Mouse (Mus musculus): ENCODE measurements around the gene Dffb. TPM values are rescaled to one million over a fixed set of nuclear protein-coding genes. Genes with fewer than 3 reads are reported as not detected.

Dffb gene
- polyA plus RNA-seq, 1 experiment: 14.3 TPM

GRCm38 (mm10) chr4:153917773-153918500 is 57.0 kb downstream of the Dffb start:
- H3K4me3 ChIP-seq (replicated peaks; ENCODE audit: extremely low read depth, low read depth, low read length): no peak overlapping the region
- no peak for DNase-seq
- TF ChIP-seq CTCF (IDR thresholded peaks at IDR 0.05; ENCODE audit: insufficient read depth, low read length) (no peak), POLR2A (IDR thresholded peaks at IDR 0.05; ENCODE audit: borderline replicate concordance, extremely low read depth, low read depth, low read length) (no peak)
- H3K4me1 ChIP-seq (ENCODE audit: control insufficient read depth, insufficient read depth, low read length): no peaks in the 10 kb centered on the region
- 29% methylated on average over 8 of the region's 8 CpGs for WGBS

Other genes starting within 250 kb of the Dffb start
- 25.2 and 29.3 TPM in 2 replicates for gene A430005L14Rik, start 17.9 kb downstream of the Dffb start, polyA plus RNA-seq (2012; rRNA removed)
- 19.1 and 20.8 TPM in 2 replicates for gene Cep104, start 68 bp upstream of the Dffb start, polyA plus RNA-seq (2012; rRNA removed)
- gene Lrrc47, start 36.6 kb upstream of the Dffb start, polyA plus RNA-seq (2012; rRNA removed): 55.5 and 57.4 TPM in 2 replicates
- gene Smim1, start 51.1 kb upstream of the Dffb start, polyA plus RNA-seq (2012; rRNA removed): 102 and 121 TPM in 2 replicates
- not detected in 2 replicates for gene Ccdc27, start 67.6 kb upstream of the Dffb start, polyA plus RNA-seq (2012; rRNA removed)
- 9.9 and 10.0 TPM in 2 replicates for gene Trp73, start 165.1 kb upstream of the Dffb start, polyA plus RNA-seq (2012; rRNA removed)
- 20.2 and 20.3 TPM in 2 replicates for gene Wrap73, start 167.2 kb upstream of the Dffb start, polyA plus RNA-seq (2012; rRNA removed)
- gene Tprgl, start 185.5 kb upstream of the Dffb start, polyA plus RNA-seq (2012; rRNA removed): 223 and 276 TPM in 2 replicates
- gene Megf6, start 195.6 kb upstream of the Dffb start, polyA plus RNA-seq (2012; rRNA removed): 68.6 and 83.1 TPM in 2 replicates